Mouse (Mus musculus) gonadal fat pad, adult 2 months (tissue): ENCODE data around the gene Zfp69. TPM values are rescaled to one million over a fixed set of nuclear protein-coding genes. Genes with fewer than 3 reads are reported as not detected.

Experiments used
- DNase-seq: peaks from one replicate; pipeline ENCODE4 v3.0.0-alpha.2; 2012; ENCODE audit warnings: low read depth
- polyA plus RNA-seq: library from polyadenylated mRNA; depleted of rRNA; stranded (reverse); fragments of >200 nt; gene quantifications from 2 replicates; pipeline ENCODE4 v1.2.3, GENCODE M21; 2012; rRNA removed

Zfp69 gene
- polyA plus RNA-seq, result 1.6 TPM in 2 replicates

DNA sequence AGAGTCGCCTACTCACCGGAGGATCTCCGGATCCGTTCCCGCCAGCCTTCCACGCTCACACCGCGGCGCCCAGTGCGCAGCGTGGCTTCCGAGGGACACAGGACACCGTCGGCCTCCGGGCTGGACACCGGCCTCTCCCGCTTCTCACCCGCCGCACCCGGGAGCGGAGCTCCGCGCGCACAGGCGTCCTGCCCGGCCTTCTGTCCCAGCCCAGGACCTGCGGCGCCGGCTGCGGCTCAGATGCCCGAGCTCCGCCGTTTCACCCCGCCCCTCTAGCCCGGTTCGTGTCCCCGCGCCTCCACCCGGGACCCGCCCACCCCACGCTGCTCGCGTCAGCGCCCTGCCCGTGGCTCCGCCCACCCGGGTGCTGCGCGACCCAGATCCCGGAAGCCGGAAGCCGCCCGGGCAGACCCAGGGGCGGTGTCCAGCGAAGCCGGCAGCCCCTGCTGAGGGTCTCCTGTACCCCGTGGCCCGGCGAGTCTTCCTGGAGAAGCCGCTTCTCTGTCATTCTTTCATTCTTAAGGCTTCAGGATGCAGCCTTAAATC lies at the start of gene Zfp69:
TSS of gene Zfp69 (minus strand) at position 272 of the 546 bp plus-strand sequence.
- no peak for DNase-seq

DNA sequence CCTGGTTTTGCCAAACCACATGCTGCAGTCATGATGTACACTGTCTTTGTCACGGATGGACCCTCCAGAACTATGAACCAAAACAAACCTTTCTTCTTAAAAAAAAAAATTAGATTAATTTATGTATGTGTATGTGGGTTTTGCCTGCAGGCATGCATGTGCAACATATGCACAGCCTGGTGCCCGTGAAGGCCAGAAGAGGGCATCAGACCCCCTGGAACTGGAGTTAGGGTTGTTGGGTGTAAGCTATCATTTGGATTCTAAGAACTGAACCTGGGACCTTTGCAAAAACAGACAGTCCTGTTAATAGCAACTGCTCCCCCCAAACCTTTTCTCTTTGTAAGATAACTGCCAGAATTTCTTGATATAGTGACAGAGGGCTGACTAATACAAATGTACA lies 49.5 kb upstream of the Zfp69 start:
- DNase-seq, result no peak

DNA sequence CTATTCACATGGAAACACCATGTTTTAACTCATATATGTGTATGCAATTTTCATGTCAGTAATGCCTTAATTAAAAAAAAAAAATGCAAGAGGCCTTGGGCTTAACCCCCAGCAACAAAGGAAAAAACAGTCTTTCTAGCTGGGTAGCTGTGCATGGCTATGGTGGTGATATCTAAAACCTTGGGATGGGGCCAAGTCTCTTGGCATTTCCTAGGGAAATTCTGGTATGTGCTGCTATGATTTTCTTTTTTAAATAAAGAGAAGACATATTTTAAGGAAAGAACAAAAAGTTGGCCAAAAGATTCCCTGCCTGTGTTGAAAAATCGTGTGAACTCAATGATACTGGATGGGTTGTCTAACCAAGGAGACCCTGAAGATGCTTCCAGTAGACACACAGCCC lies 44.4 kb upstream of the Zfp69 start:
- no peak for DNase-seq

DNA sequence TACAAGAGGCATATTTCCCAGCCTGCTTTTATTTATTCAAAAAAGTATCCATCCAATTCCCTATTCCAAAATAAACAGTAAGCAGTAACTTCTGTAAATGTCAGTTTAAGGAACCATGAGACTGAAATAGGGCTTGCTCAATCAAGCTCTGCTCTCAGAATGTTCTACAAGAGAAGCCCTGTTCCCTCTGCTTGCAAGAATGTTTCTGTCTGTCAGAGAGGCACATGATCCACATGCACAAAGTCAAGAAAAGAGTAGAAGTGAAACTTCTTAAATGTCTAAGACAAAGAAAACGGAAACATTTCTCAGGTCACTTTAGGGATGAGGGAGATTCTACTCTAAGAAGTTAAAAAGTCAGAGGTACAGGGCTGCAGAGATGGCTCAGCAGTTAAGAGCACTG lies 41.5 kb upstream of the Zfp69 start:
- no peak for DNase-seq

DNA sequence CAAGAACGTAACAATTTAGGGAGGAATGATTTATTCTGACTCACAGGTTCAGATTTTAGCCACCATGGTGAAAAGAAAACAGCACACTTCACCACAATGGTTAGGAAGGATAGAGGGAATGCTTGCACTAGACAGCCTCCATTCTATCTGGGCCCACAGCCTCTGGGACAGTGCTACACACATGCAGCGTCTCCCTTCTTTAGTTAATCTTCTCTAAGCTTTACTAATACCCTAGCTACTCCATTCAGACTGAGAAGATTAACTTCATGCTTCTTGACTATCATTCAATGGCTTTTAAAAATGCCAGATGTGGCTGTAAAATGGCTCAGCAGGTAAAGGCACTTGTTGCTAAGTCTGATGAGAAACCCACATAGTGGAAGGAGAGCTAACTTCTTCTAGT lies 40.8 kb upstream of the Zfp69 start:
- no peak for DNase-seq

DNA sequence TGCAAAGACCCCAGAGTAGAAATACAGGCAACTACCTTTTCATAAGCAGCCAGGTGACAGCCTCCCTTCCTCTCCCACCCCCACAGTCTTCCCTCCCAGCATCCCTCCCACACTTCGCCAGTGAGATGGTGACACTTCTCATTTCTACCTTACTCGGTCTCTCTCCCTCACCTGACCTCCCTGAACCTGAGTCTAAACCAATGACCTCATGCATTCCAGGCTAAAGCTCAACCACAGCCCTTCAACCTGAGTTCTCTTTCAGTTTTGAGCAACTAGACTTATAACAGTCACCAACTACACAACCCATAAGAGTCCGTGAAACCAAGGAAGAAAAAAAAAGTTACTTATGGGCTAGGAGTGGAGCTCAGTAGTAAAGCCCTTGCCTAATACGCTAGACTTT lies 35.8 kb upstream of the Zfp69 start:
- no peak for DNase-seq

DNA sequence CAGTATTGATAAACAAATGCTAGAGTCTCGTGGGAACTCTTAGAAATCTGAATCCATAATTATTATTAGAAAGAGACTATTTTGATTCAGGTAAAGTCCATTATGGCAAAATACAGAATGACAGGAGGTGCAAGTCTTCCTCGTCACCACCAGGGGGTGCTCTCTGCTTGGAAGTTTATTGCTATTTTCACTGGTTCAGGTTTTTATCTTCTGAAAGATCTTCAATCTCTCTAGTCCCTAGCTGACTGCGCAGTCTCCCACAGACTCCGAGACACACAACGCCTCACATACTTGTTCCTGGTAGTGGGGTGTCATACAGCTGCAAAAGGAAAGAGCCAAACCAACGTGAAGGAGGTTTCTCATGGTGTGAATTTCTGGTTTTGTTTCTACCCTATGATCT lies 34.9 kb upstream of the Zfp69 start:
- no peak for DNase-seq

DNA sequence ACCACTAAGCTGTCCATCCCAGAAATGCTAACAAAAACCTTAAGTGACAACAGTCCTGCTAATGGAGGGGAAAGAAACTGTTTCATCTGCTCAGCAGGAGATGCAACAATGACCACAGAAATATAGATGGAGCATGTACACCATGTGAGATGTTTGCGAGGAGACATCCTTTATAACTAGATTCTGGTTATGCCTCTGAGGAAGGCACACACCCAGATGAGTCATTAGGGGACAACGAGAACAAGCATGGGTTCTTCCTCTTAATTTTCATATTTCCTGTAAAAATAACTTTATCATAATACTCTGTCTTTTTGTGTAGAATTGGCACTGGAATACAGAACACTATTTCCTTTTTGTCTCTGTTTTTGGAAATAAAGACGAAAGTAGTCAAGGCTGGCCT lies 26.7 kb upstream of the Zfp69 start:
- DNase-seq, result no peak

DNA sequence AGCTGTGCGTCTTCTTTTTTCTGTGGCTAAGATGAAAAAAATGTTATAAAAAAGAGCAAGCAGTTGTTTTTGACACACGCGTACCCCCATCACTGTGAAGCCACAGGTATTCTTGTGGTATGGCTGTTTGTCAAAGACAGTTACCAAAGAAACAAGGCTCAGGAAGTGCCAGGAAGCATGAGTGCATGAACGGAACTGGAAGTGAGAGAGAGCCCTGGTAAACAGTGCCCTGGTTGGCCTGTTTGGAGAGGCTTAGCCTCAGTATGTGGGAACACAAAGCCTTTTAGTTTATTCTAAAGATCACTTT lies 23.9 kb upstream of the Zfp69 start:
- no peak for DNase-seq

DNA sequence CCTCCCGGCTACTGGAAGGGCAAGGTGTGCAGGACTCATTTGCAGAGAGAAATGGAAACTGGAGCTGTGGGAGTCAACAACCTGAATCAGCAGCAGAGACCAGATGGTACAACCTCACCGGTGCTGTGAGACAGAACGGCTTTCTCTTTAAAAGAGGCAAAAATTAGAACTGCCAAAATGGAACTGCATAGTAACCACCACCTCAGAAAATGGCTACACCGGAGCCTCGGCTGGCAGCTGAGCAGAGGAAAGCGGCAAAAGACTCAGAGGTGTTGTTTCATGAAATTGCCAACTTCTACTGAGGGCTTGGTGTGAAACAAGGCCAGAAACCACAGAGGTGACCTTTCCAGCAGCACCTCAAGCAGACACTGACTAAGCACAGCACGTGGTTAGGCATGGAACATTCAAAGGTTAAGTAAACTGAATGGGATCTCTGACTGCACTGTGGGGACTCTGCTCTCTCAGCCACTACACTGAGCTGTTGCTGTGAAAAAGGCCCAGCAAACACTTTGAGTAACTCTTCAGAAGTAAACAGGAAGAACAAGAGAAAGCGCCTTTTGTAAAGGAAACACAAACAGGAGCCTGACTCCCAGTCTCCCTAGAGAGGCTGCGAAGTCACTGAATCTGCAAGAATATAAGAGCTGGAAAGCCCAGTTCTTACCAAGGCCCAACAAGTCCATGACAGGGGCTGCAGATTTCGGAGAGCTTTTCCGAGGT lies 23.4 kb upstream of the Zfp69 start:
- DNase-seq, result no peak

DNA sequence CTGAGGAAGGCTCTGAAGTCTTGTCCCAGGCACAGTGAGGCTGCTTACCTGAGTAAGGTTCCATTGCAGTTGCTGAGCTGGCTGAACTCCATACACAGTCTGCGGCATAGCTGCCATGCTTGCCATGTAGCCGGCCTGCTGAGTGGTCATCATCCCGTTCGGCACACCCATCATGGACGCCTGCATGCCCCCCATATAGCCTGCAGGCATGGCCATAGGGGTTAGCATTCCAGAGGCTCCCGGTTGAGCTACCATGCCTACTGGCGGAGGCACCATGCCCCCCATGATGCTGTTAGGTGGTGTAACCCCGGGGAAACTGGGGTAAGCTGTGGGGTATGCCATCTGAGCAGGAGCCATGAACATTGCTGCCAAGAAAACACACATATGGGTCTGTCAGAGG lies 20.3 kb upstream of the Zfp69 start:
- DNase-seq, result no peak

DNA sequence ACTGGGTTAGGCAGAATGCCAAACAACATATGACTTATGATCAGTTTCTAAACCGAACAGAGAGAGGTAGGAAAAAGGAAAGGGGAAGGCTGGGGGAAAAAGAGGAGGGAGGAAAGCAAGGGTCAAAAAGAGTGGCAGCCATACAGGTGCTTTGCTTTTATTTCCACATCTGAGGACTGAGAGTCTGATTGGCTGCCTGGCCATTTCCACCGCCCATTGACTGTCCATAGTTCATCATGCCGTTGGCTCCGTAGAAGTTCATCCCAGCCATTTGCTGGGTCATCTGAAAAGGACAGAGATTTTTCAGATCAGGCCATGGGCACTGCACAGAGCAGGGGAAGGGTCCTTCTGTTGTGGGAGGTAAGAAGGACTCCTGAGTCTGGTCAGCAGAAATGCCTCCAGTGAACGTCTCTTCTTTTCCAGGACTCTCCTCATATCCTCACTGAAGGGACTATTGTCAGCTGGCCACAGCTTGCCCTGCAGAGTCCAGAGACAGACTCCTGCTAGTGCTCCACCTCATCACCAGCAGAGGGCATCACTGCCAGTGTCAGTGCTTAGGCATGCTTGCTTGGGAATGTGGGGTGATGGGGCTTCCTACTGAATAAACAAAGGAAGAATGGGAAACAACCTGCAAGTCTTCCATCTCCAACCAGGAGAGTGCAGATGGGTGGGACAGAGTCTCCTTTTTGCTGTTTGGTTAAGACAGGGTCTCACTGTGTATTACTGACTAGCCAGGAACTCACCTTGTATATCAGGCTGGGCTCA lies 18.1 kb upstream of the Zfp69 start:
- no peak for DNase-seq

DNA sequence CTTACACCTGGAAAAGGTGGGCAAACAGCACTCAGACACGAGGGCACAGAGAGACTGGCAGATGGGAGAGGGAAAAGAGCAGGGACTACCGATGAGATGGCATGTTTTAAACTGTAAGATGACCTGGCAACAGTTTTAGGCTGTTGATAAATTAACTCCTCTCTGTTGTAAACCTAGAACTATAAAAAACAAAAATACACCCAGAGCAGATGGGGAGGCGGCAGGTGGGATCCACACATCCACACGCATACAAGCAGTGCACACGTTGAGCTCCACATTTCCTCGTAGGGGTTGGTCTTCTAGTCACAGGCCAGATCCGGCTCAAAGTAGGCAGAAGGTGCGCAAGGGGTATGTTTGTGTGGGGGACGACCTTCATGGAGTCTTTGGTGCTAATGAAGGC lies 17.0 kb upstream of the Zfp69 start:
- no peak for DNase-seq

DNA sequence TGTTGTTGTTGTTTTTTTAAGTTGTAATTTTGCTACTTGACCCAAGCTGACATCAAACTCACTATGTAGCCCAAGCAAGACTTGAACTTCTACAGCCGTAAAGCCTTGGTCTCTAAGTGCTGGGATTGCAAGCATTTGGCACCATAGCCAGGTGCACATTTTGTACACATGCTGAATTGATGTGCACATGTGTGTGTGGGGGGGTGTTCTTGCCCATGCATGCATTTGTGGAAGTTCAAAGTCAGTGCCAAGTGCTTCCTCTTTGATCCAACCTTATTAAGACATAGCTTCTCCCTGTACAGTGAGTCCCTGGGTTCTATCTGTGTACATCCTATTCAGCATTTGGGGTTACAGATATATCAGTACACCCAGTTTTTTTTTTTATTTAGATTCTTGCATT lies 4.1 kb upstream of the Zfp69 start:
- DNase-seq, result no peak

DNA sequence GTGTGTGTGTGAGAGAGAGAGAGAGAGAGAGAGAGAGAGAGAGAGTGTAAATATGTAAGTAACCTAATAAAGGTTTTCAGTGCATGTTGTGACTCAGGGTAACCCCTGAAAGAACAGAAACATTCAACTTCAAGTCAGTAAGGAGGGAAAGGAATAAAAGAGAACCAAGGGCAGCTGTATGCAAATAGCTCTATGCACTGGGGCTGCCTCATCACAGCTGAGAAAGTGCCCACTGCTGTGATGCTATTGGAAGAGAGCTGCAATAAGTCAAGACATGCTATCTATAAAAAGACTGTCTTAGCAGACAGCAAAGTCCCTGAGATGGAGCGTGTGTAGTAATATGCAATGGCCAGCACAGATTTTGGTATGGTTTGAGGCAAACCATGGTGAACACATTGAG lies 2.2 kb upstream of the Zfp69 start:
- no peak for DNase-seq

DNA sequence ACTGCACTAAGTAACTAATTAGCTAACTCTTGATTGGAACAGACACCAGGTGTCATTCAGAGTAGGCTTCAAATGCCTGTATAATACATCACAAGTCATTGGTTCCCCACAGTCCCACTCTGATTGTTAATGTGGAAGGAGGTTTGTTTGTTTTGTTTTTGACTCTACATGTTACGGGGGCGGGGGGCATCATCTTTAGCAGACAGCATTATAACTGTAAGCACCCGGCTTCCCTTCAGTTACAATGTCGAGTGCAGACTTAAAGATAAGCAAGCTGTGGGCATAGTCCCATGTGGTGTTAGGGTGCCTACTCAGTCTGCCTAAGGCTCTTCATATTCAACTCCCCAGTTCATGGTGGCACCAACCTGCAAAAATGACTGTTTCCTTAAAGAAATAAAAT lies 1.5 kb upstream of the Zfp69 start:
- DNase-seq, result no peak

DNA sequence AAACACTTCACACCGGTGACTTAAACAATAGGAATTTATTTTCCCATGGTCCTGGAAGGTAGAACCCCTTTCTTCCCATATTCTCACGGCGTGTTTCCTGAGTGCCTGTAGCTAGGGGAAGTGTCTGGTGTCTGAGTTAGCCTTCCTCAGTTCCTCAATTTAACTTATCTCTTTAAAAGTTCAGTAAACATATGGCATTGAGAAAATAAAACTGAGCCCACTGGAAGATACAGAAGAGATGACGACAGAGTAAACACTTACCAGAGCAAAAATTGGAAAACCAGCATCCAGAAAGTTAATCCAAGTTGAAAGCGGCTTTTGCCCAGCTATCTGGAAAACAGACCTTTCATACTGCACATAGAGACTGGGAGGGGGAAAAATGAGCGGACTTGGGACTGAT lies 664 bp upstream of the Zfp69 start:
- no peak for DNase-seq

DNA sequence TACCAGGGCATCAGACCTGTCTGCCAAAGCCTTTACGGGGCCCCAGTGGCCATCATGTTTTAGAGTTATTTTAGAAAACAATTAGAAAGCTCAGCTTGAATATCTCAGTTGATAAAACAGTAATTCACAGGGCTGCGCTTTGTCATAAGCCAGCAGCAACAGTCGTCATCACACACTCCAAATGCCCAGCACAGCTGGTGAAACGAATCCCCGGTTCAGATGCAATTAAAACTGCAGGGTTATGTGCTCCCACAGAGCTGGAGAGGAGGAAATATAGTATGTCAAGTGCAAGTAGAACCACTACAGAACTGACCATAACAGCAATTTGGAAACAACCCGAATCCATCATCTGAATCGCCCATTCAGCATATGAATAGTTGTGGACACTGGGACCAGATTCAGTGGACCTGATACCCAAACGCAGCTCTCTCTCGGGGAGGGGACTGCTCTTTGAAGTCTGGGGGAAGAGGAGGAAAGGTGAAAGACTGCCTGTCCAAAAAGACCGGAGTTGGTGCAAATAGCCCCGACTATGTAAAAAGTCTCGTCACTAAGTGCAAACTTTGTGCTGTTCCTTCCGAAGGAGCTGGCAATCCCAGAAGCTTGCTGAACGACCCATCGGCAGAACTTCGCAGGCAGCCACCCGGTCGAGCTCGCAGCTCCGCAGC lies 604 bp downstream of the Zfp69 start:
- no peak for DNase-seq

DNA sequence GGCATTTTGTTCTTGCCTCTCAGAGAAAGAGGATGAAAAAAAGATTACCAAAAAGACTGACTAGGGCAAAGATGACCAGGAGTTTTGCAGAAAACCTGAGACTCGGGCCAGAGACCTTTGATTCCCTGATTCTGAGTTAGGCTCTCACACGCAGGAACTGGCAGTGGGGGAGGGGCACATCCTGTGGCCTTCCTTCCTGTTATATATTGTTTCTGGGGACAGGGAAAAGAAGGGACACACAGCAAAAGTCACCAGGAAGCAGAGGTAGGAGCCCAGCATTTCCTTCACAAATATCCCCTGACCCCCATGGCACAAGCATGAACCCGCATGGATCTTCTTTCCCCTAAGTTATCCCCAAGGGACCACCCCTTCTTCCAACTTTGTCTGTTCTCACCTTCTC lies 2.6 kb downstream of the Zfp69 start:
- DNase-seq, result no peak

DNA sequence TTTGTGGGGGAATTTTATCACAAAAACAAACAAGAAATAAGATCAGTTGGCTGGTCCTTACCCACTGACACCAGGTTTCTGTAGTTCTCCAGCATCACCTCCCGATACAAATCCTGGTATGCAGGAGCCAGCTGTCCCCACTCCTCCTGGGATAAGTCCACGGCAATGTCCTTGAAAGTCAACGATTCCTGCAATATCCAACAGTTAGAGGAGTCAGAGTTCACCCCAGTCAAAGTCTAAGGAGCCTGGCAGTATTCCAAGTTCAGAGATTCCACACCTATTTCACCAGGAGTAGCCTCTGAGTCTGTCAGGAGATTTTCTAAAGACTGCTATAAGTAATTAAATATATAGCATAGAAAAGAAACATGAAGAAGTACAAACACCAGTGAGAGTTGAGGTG lies 16.5 kb downstream of the Zfp69 start:
- DNase-seq, result no peak

DNA sequence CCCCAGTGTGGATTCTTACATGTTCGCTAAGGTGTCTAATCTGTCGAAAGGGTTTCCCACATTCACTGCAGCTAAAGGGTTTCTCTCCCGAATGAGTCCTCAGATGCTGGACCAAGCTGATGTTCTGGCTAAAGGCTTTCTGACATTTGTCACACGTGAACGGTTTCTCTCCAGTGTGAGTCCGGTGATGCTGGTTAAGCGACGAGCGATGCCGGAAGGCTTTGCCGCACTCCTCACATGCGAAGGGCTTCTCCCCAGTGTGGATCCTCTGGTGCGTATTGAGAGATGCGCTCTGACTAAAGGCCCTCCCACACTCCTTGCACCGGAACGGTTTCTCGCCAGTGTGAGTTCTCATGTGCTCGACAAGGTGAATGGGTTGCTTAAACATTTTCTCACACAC lies 20.8 kb downstream of the Zfp69 start:
- no peak for DNase-seq

DNA sequence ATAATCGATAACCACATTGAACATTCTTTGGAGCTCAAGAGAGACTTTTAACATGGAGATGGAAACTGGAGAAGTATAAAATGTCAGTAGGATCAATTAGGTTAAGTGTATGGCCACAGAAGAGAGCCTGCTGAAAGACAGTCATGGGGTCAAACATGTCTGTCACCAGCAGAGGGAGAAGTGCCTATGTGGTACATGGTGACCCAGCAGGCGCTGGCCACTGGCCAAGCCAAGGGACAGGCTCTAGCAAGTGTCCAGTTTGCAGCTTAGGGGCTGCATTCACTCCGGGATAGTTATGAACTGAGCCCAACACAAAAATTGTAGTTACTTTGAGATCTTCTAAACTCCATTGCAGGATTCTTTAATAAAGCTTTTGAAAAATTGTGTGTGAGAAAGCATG lies 22.8 kb downstream of the Zfp69 start:
- no peak for DNase-seq

DNA sequence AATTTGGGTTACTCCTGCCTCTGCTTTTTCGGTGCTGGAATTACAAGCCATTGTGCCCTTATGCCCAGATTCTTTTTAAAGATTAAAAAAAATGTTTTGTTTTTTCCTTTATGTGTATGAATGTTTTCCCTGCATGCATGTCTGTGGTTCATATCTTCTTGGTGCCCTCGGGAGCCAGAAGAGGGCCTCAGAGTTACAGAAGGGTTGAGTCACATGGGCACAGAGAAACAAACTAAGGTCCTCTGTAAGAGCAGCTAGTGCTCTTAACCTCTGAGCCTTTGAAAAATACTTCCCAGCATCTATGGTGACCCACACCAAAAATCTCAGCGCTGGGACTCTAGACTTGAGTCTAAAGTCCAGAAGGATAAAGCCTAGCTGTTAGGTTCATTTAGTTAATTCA lies 26.1 kb downstream of the Zfp69 start:
- DNase-seq, result no peak
